Mouse (Mus musculus) hindbrain, embryonic 10.5 days (tissue): ENCODE results near the gene Gm21970. TPM values are rescaled to one million over a fixed set of nuclear protein-coding genes. Genes with fewer than 3 reads are reported as not detected.
A peak's percentile ranks its signal among the peaks of the same experiment; 100 is the strongest.

Experiments used
- DNase-seq: peaks from one replicate; pipeline ENCODE4 v3.0.0-alpha.2; 2017; ENCODE audit warnings: low spot score
- H3K27ac ChIP-seq: fragments of 300-500 bp; sonication (generic); 2 replicates; pipeline ENCODE4 v1.5.1; 2016; ENCODE audit warnings: mild to moderate bottlenecking, moderate library complexity
- H3K27me3 ChIP-seq: fragments of 300-500 bp; sonication (generic); 2 replicates; pipeline ENCODE4 v1.6.1; 2016; ENCODE audit warnings: mild to moderate bottlenecking; ENCODE audit not compliant: poor library complexity, insufficient read depth, severe bottlenecking
- H3K36me3 ChIP-seq: fragments of 300-500 bp; sonication (generic); 2 replicates; pipeline ENCODE4 v1.6.1; 2016; ENCODE audit warnings: mild to moderate bottlenecking, moderate library complexity
- H3K4me1 ChIP-seq: fragments of 300-500 bp; sonication (generic); replicated peaks from 2 replicates; pipeline ENCODE4 v1.6.1; 2016; ENCODE audit warnings: mild to moderate bottlenecking
- H3K4me3 ChIP-seq: fragments of 300-500 bp; sonication (generic); 2 replicates; pipeline ENCODE4 v1.5.1; 2016; ENCODE audit warnings: mild to moderate bottlenecking, moderate library complexity
- H3K9me3 ChIP-seq: fragments of 300-500 bp; sonication (generic); 2 replicates; pipeline ENCODE4 v1.6.1; 2016; ENCODE audit warnings: mild to moderate bottlenecking, moderate library complexity
- WGBS: fragments of 180-500 bp; shearing (Covaris S2); methylation state at CpG from one replicate; pipeline ENCODE4 v1.1.7; 2016; 5-methylcytosine and 5-hydroxymethylcytosine counted together
- polyA plus RNA-seq: library from polyadenylated mRNA; unstranded; fragments of >200 nt; fragmentation: Nextera tagmentation; extraction: Ambion mirVana; gene quantifications from 2 replicates; pipeline ENCODE4 v1.2.1, GENCODE M21; 2016

The Gm21970 gene
- polyA plus RNA-seq, 1 experiment from 2014 or later, result not detected

GRCm38 (mm10) chr16:91395633-91396392, 4.3 kb downstream of the Gm21970 start:
- no peak for DNase-seq
- 0 out of 2 replicates have a peak, but pooled peaks cover 2% of the 10 kb centered on the region for H3K9me3 ChIP-seq
- H3K27ac ChIP-seq, result no peak overlapping the region
- no peak overlapping the region for H3K4me3 ChIP-seq
- WGBS, result 59% methylated on average over 8 of the region's 8 CpGs
- H3K36me3 ChIP-seq, result peaks cover 57% of the 10 kb centered on the region
- H3K27me3 ChIP-seq, result no peaks in the 10 kb centered on the region
- H3K4me1 ChIP-seq, result no peaks in the 10 kb centered on the region

GRCm38 (mm10) chr16:91396844-91397537, 5.5 kb downstream of the Gm21970 start:
- Histone ChIP-seq H3K27me3 (no peaks in the 10 kb centered on the region), H3K27ac (no peak overlapping the region), H3K9me3 (0 out of 2 replicates have a peak, but pooled peaks cover 2% of the 10 kb centered on the region), H3K4me3 (no peak overlapping the region), H3K36me3 (peaks cover 52% of the 10 kb centered on the region), H3K4me1 (no peaks in the 10 kb centered on the region)
- WGBS, result 74% methylated on average over 10 of the region's 10 CpGs
- DNase-seq, result no peak

- WGBS, result 93% methylated on average over 12 of the region's 12 CpGs
- H3K36me3 ChIP-seq, result peaks cover 42% of the 10 kb centered on the region
- H3K27me3 ChIP-seq, result no peaks in the 10 kb centered on the region
Measured at GRCm38 (mm10) chr16:91398030-91398429, 6.5 kb downstream of the Gm21970 start.

GRCm38 (mm10) chr16:91398944-91399343, 7.4 kb downstream of the Gm21970 start:
- Histone ChIP-seq H3K27ac (no peak overlapping the region), H3K36me3 (peaks cover 38% of the 10 kb centered on the region), H3K9me3 (no peaks in the 10 kb centered on the region), H3K4me1 (no peaks in the 10 kb centered on the region), H3K4me3 (no peak overlapping the region), H3K27me3 (no peaks in the 10 kb centered on the region)
- DNase-seq, result no peak
- 95% methylated on average over 7 of the region's 7 CpGs for WGBS

More at GRCm38 (mm10) chr16:91398030-91398429, 6.5 kb downstream of the Gm21970 start:
- H3K27ac ChIP-seq, result no peak overlapping the region
- H3K4me1 ChIP-seq, result no peaks in the 10 kb centered on the region
- no peak overlapping the region for H3K4me3 ChIP-seq
- H3K9me3 ChIP-seq, result no peaks in the 10 kb centered on the region
- DNase-seq, result no peak

- H3K4me3 ChIP-seq, result no peak overlapping the region
- H3K27ac ChIP-seq, result no peak overlapping the region
- DNase-seq, result no peak
- peaks cover 12% of the 10 kb centered on the region for H3K4me1 ChIP-seq
- H3K9me3 ChIP-seq, result no peaks in the 10 kb centered on the region
- no peaks in the 10 kb centered on the region; the same call in 1 of the 2 replicates for H3K27me3 ChIP-seq
- H3K36me3 ChIP-seq, result peaks cover 22% of the 10 kb centered on the region
- 89% methylated on average over 6 of the region's 6 CpGs for WGBS
Measured at GRCm38 (mm10) chr16:91401569-91402165, 10.1 kb downstream of the Gm21970 start.

GRCm38 (mm10) chr16:91403784-91404183, 12.3 kb downstream of the Gm21970 start:
- no peak overlapping the region for H3K4me3 ChIP-seq
- 79% methylated on average over 9 of the region's 9 CpGs for WGBS
- no peak for DNase-seq
- H3K4me1 ChIP-seq, result peaks cover 17% of the 10 kb centered on the region
- H3K27ac ChIP-seq, result no peak overlapping the region
- no peaks in the 10 kb centered on the region for H3K9me3 ChIP-seq
- peaks cover 4% of the 10 kb centered on the region for H3K27me3 ChIP-seq
- H3K36me3 ChIP-seq, result peaks cover 15% of the 10 kb centered on the region

- Histone ChIP-seq H3K27me3 (peaks cover 4% of the 10 kb centered on the region), H3K4me3 (no peak overlapping the region)
Measured at GRCm38 (mm10) chr16:91404187-91404586, 12.7 kb downstream of the Gm21970 start.

GRCm38 (mm10) chr16:91404828-91405577, 13.5 kb downstream of the Gm21970 start:
- H3K4me3 ChIP-seq, result no peak overlapping the region
- H3K27me3 ChIP-seq, result peaks cover 4% of the 10 kb centered on the region
- 74% methylated on average over 10 of the region's 10 CpGs for whole genome bisulfite sequencing
- H3K4me1 ChIP-seq, result peaks cover 17% of the 10 kb centered on the region
- H3K9me3 ChIP-seq, result no peaks in the 10 kb centered on the region
- no peak overlapping the region for H3K27ac ChIP-seq
- H3K36me3 ChIP-seq, result peaks cover 15% of the 10 kb centered on the region
- no peak for DNase-seq

More at GRCm38 (mm10) chr16:91404187-91404586, 12.7 kb downstream of the Gm21970 start:
- no peaks in the 10 kb centered on the region for H3K9me3 ChIP-seq
- H3K27ac ChIP-seq, result no peak overlapping the region
- H3K4me1 ChIP-seq, result peaks cover 17% of the 10 kb centered on the region
- H3K36me3 ChIP-seq, result peaks cover 15% of the 10 kb centered on the region
- DNase-seq, result no peak
- 94% methylated on average over 8 of the region's 8 CpGs for WGBS

GRCm38 (mm10) chr16:91405640-91406584, 14.4 kb downstream of the Gm21970 start, which contains the start of gene Il10rb:
TSS of gene Il10rb (plus strand) at chr16:91406164.
- Histone ChIP-seq H3K9me3 (no peaks in the 10 kb centered on the region), H3K4me3 (peak within 1 kb of the TSS; percentile 77), H3K27me3 (peaks cover 4% of the 10 kb centered on the region), H3K4me1 (peaks cover 17% of the 10 kb centered on the region), H3K27ac (peak within 1 kb of the TSS; percentile 89), H3K36me3 (peaks cover 15% of the 10 kb centered on the region)
- peak; percentile 54 for DNase-seq
- 8% methylated on average over 51 of the region's 51 CpGs for WGBS

GRCm38 (mm10) chr16:91406585-91407220, 15.2 kb downstream of the Gm21970 start:
- 2% methylated on average over 13 of the region's 13 CpGs for WGBS
- peak; percentile 23 for DNase-seq

More at GRCm38 (mm10) chr16:91406585-91407220, 15.2 kb downstream of the Gm21970 start:
- H3K4me3 ChIP-seq, result peak overlapping the region; percentile 77
- H3K9me3 ChIP-seq, result no peaks in the 10 kb centered on the region
- H3K27me3 ChIP-seq, result peaks cover 4% of the 10 kb centered on the region
- H3K27ac ChIP-seq, result peak overlapping the region; percentile 89
- H3K36me3 ChIP-seq, result peaks cover 15% of the 10 kb centered on the region
- peaks cover 17% of the 10 kb centered on the region for H3K4me1 ChIP-seq
